Mouse (Mus musculus) layer of hippocampus, adult 2 months (tissue): ENCODE measurements around the gene Cdh20. TPM values are rescaled to one million over a fixed set of nuclear protein-coding genes. Genes with fewer than 3 reads are reported as not detected.
A peak's percentile ranks its signal among the peaks of the same experiment; 100 is the strongest.

ENCODE experiments used
- DNase-seq, 2 experiments: peaks; one replicate each; pipeline ENCODE4 v3.0.0; 2022; ENCODE audit warnings: low spot score in 2 of 2
- H3K27ac ChIP-seq: fragments of 200-600 bp; 2 replicates; pipeline ENCODE4 v1.8.1; 2022
- H3K4me3 ChIP-seq: fragments of 200-600 bp; 2 replicates; pipeline ENCODE4 v1.8.1; 2022; ENCODE audit warnings: mild to moderate bottlenecking
- CTCF ChIP-seq: fragments of 200-600 bp; conservative IDR thresholded peaks from 2 replicates; pipeline ENCODE4 v1.8.1; 2022; ENCODE audit warnings: antibody characterized with exemption, mild to moderate bottlenecking, moderate library complexity
- total RNA-seq, 2 experiments: library from RNA; stranded (reverse); gene quantifications; 2 replicates each; pipeline ENCODE4 v1.2.3; 2021

Gene Cdh20
- total RNA-seq, 2 experiments from 2014 or later: 12.4 to 12.5 TPM

DNA sequence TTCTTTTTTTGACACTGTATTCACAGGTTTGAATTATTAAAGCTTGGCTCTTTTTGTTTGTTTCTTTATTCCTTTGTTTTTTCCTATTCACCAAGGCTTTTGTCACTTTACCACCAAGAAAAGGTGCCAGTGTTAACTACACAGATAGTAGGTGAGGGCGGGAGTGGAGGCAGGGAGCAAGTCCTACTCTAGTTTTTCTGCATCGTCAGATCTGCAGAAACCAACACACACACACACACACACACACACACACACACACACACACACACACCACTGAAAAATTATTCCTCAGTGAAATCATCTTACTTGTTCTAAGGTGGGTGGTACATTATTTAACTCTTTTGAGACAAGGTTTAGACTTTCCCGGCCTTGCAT lies 226.3 kb downstream of the Cdh20 start:
- no peak for TF ChIP-seq CTCF
- Histone ChIP-seq H3K4me3 (no peak overlapping the region), H3K27ac (no peak overlapping the region)
- no peak for DNase-seq

DNA sequence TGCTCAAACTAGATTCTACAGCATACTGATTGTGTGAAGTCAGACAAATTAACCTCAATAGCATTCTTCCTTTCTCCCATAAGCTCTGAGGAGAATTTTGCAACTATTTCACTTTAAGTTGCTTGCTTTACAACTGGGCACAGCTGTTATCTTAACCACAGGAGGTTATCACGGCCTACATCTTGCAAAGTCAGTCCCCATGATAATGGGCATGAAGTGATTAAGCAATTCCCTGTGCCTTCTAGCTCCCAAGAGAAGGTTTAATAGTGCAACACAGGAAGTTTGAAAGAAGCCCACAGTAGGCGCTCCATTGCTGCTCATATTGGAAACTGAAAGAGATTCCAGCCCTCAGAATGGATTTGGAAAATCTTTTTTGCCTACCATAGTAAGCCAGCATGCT lies 229.5 kb downstream of the Cdh20 start:
- Histone ChIP-seq H3K27ac (no peak overlapping the region), H3K4me3 (no peak overlapping the region)
- no peak for DNase-seq
- TF ChIP-seq CTCF: no peak

DNA sequence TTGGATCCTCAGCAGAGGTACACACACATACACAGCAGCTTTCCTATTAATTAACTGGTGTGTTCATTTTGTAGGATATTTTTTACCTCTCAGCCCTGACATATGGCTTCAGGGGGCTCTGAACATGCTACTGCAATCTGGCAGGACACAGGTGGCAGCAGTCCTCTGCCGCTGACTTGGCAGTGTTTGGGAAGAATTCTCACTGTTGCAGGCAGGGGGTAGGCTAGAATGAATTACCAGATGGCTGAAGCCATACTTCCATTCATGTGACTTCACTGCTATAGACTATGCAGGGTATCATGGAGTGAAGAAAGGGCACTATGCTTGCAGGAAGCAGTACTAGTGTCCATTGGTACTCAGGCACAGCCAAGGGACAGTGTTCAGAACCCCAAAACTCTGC lies 233.8 kb downstream of the Cdh20 start:
- no peak overlapping the region for H3K4me3 ChIP-seq
- TF ChIP-seq CTCF: peak; percentile 27; the same call in 1 of the 2 replicates
- no peak for DNase-seq
- no peak overlapping the region for H3K27ac ChIP-seq

DNA sequence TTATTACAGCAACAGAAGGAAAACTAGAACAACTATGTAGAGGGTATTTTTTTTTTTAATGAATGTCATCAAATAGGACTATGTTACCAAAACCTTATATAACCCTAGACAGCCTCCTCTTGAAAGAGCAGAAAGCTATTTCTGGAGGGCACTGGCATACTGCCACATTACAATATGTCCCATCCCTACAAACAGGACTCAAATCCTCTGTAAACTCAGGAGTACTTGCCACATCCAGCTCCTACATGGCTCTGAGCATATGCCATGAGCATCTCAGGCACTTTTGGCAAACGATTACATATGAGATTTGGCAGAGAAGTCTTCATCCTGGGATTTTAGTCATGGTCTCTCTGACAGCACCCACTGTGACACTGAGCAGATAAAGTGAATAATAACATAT lies 235.5 kb downstream of the Cdh20 start:
- no peak for TF ChIP-seq CTCF
- no peak overlapping the region for H3K27ac ChIP-seq
- DNase-seq: no peak
- H3K4me3 ChIP-seq: no peak overlapping the region

DNA sequence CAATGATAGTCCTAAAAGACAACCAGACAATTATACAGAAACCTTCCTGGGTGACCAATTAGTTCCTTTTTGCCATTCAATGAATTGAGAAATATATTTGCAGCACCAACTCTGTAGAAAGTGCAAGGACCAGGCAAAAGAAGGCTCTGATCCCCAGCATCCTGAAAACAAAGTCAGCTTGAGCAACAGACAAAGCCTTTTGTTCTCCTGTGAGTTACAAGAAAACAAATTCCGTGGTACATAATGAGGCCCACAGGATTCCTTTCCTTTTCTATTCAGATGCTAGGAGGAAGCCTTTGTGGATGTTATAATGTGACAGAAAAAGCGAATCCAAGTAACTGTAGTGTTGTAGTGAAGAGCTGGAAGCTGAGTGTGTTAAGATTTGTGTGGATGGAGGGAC lies 244.3 kb downstream of the Cdh20 start:
- no peak overlapping the region for H3K27ac ChIP-seq
- no peak for TF ChIP-seq CTCF
- DNase-seq: no peak
- no peak overlapping the region for H3K4me3 ChIP-seq

DNA sequence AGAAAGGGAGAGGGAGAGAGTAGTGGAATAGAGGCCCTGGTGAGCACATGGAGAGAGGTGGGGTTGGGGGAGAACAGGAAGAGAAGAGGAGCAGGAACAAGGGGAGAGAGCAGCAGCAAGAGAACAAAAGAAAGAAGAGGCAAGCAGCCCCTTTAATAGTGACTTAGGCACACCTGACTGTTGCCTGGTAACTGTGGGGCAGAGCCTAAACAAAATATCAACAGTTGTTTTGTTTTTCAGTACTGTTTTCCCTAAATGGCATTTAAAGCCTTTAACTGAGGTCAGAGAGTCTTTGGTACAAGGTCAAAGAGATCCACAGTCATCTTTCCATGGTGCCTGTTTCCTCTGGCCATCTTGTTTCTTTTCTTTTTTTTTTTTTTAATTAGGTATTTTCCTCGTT lies 245.0 kb downstream of the Cdh20 start:
- H3K27ac ChIP-seq: no peak overlapping the region
- no peak for TF ChIP-seq CTCF
- DNase-seq: no peak
- no peak overlapping the region for H3K4me3 ChIP-seq

DNA sequence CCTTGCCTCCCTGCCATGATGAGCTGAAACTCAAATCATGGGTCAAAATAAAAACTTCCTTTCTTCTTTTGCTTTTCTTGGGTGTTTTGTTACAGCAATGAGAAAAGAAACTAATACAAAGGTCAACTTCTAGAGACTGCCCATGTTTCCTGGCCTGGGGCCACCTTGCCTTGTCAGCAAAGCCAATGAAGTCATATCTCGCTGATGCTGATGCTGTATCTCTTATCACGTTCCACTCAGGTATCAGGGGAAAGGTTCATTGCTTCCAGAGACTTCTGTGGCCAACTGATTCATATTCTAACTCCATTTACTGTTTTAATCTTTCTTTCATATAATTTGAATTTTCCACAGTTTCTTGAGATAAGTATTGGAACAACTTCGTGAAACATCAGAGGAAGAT lies 273.3 kb downstream of the Cdh20 start:
- H3K27ac ChIP-seq: no peak overlapping the region
- no peak for DNase-seq
- H3K4me3 ChIP-seq: no peak overlapping the region
- TF ChIP-seq CTCF: no peak
